Mouse (Mus musculus): ENCODE measurements at regions not wholly inside any gene's neighbourhood (a gene's known extent, or its start where the extent isn't known, plus 50 kb on each side); places are given as distances from the start of the nearest gene placed in this dataset.

DNA sequence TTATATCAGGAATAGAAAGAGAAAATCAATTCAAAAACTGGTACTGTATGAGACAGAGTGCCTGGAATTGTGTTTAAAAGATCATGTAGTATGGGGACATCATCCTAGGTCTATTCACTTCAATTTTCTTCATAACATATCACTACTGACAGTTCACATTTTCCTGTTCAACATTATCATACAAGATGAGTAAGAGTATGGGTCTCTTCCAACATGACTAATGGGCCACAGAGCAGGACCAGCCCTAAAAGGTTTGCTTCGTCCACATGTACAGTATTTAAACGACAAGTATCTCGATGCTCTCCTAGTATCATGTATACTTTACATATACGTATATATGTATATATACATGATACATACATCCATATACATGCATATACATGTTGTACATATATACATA, 164.8 kb upstream of the Atp1b1 start:
- TF ChIP-seq CTCF (conservative IDR thresholded peaks at IDR 0.05; ENCODE audit: low read length) (no peak), NANOG (IDR thresholded peaks at IDR 0.05; ENCODE audit: borderline replicate concordance, low read length) (no peak), POU5F1 (IDR thresholded peaks at IDR 0.05; ENCODE audit: borderline replicate concordance, low read length) (no peak)
